22 mouse cellular contexts compared by ENCODE assay signal in the genomic region with DNA sequence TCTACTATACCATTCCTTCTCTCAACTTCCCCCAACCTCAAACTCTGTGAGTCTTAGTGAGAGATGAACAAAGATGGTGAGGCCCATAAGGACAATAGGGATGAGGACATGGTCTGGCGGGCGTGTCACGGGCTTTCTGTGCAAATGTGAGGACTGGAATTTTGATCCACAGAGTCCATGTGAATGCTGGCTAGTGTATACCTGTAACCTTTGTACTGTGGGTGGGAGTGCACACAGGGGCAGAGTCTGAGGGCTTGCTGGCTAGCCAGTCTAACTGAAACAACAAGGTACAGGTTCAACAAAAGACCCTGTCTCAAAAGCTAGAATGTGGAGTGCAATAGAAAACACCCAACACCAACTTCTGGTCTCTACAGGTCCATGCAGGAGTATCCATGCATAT. TPM values are rescaled to one million over a fixed set of nuclear protein-coding genes. Genes with fewer than 3 reads are reported as not detected.
DNase-seq lines count a peak whose midpoint lies in the region; ATAC-seq and TF ChIP-seq lines count a peak whose summit lies in the region.
"Had no signal": no experiment of that assay in that cellular context is flagged by ENCODE, and none has a peak within 500 bp of the region (broad histone marks: within the 10 kb centered on the region; RNA-seq: fewer than 3 reads in every experiment).

No protein-coding gene starts in this region.

- no peaks in the 10 kb centered on the region for H3K27me3 ChIP-seq in kidney, adult 2 months (replicated peaks; ENCODE audit: control insufficient read depth, insufficient read depth, low read length)
- H3K27me3 ChIP-seq in kidney, postnatal 0 days (ENCODE audit: insufficient read depth, low read length), result no peaks in the 10 kb centered on the region
- H3K27me3 ChIP-seq: forebrain, embryonic 13.5 days; heart, embryonic 13.5 days had no signal

- TF ChIP-seq CTCF in kidney, adult 2 months (conservative IDR thresholded peaks at IDR 0.05; ENCODE audit: insufficient read depth, insufficient read length, low read depth, low read length), result no peak
- no peak for TF ChIP-seq CTCF in kidney, postnatal 0 days (IDR thresholded peaks at IDR 0.05; ENCODE audit: low read depth)

- H3K9me3 ChIP-seq in kidney, postnatal 0 days (replicated peaks; ENCODE audit: low read length), result no peaks in the 10 kb centered on the region
- H3K9me3 ChIP-seq: forebrain, embryonic 10.5 days; forebrain, embryonic 13.5 days; heart, embryonic 13.5 days had no signal

- H3K9ac ChIP-seq in kidney, postnatal 0 days (ENCODE audit: low read depth, low read length), result no peak overlapping the region
- H3K9ac ChIP-seq: forebrain, embryonic 13.5 days; heart, embryonic 13.5 days; hindbrain, embryonic 14.5 days had no signal

- DNase-seq in kidney, adult 2 months, result peak; percentile 38
- DNase-seq in kidney, postnatal 10 days, result no peak
- no peak for DNase-seq in kidney, postnatal 0 days (ENCODE audit: low spot score)
- DNase-seq in kidney, adult 18-20 months, result no peak
- peak; percentile 4 for DNase-seq in ZHBTc4 (ENCODE audit: low read depth, low spot score)
- DNase-seq in yolk sac, embryonic 10.5 days (ENCODE audit: low spot score), result peak; percentile 40
- DNase-seq: adrenal gland, postnatal 10 days; adrenal gland, postnatal 36 days; cerebellum, adult 18-20 months; cerebellum, adult 9-10 months; cerebellum, postnatal 14 days; gastrocnemius, adult 2 months; gastrocnemius, postnatal 14 days; heart, adult 18-20 months; heart, postnatal 14 days; heart, postnatal 4 days had no signal

- TF ChIP-seq POLR2A in kidney, adult 2 months (IDR thresholded peaks at IDR 0.05; ENCODE audit: low read depth, low read length), result no peak

- H3K36me3 ChIP-seq in kidney, adult 2 months (ENCODE audit: control insufficient read depth, insufficient read depth, low read length), result no peaks in the 10 kb centered on the region
- no peaks in the 10 kb centered on the region for H3K36me3 ChIP-seq in kidney, postnatal 0 days (ENCODE audit: insufficient read depth, low read length)
- H3K36me3 ChIP-seq: forebrain, embryonic 10.5 days; heart, embryonic 13.5 days had no signal

- peak; percentile 52; the same call in 1 of the 2 replicates for ATAC-seq in kidney, postnatal 0 days (replicated peaks; ENCODE audit: low FRiP score, low read depth)
- ATAC-seq: forebrain, embryonic 13.5 days; forebrain, embryonic 16.5 days; hindbrain, postnatal 0 days had no signal

- no peaks in the 10 kb centered on the region for H3K4me1 ChIP-seq in kidney, adult 2 months (ENCODE audit: control insufficient read depth, insufficient read depth, low read length)
- H3K4me1 ChIP-seq in kidney, postnatal 0 days (replicated peaks; ENCODE audit: insufficient read depth, low read length), result no peaks in the 10 kb centered on the region
- H3K4me1 ChIP-seq: heart, embryonic 13.5 days had no signal

- 0 out of 2 replicates have a peak overlapping the region, but pooled peaks have one; percentile 52 for H3K27ac ChIP-seq in kidney, adult 2 months (ENCODE audit: insufficient read depth, low read depth, low read length)
- no peak overlapping the region for H3K27ac ChIP-seq in kidney, postnatal 0 days
- H3K27ac ChIP-seq: forebrain, embryonic 10.5 days; forebrain, embryonic 13.5 days; gastrocnemius, adult 2 months; heart, embryonic 13.5 days; hindbrain, embryonic 14.5 days; hindbrain, postnatal 0 days had no signal

- H3K4me3 ChIP-seq in kidney, adult 2 months (ENCODE audit: insufficient read depth, low read depth, low read length), result no peak overlapping the region
- no peak overlapping the region for H3K4me3 ChIP-seq in kidney, postnatal 0 days (replicated peaks; ENCODE audit: low read depth, low read length)
- H3K4me3 ChIP-seq: forebrain, embryonic 10.5 days; forebrain, embryonic 13.5 days; gastrocnemius, adult 2 months; heart, embryonic 13.5 days had no signal

- H3K4me2 ChIP-seq in kidney, postnatal 0 days (ENCODE audit: low read length), result no peak overlapping the region
- H3K4me2 ChIP-seq: forebrain, embryonic 13.5 days; heart, embryonic 13.5 days; hindbrain, embryonic 14.5 days had no signal

- WGBS in kidney, adult 2 months, result 72% methylated on average over 3 of the region's 3 CpGs
- 83% methylated on average over 3 of the region's 3 CpGs for WGBS in kidney, postnatal 0 days

RNA-seq across cellular contexts. Expression of a gene that starts 46.3 kb away (rescaled TPM):
- polyA plus RNA-seq in kidney, adult 2 months (2012; rRNA removed), result 82.6 and 83.5 TPM in 2 replicates
- 50.0 and 50.3 TPM in 2 replicates for polyA plus RNA-seq in kidney, postnatal 0 days (2015; fragmentation: Nextera tagmentation; extraction: Ambion mirVana)

RNA-seq across cellular contexts. Expression of a gene that starts 50.8 kb away (rescaled TPM):
- 14.0 and 15.6 TPM in 2 replicates for polyA plus RNA-seq in kidney, adult 2 months (2012; rRNA removed)
- 18.2 and 20.9 TPM in 2 replicates for polyA plus RNA-seq in kidney, postnatal 0 days (2015; fragmentation: Nextera tagmentation; extraction: Ambion mirVana)

Comparison
In these comparisons a context has a peak if more than half of its experiments do, and no peak if none do; other contexts are left out.
1. DNase-seq: peak in kidney, adult 2 months (single experiment), ZHBTc4 (single experiment) and yolk sac, embryonic 10.5 days (single experiment); none in kidney, postnatal 10 days (single experiment), kidney, postnatal 0 days (single experiment) and kidney, adult 18-20 months (single experiment).